Mouse (Mus musculus) gastrocnemius, adult 2 months (tissue): ENCODE data around the gene Hmgxb4. TPM values are rescaled to one million over a fixed set of nuclear protein-coding genes. Genes with fewer than 3 reads are reported as not detected.
"Not testable (repeated sequence)": the region's sequence is repeated elsewhere in the genome, so short reads cannot be mapped to it uniquely, and the experiment has no call there.

ENCODE experiments used
- DNase-seq: peaks from one replicate; pipeline ENCODE4 v3.0.0; 2022
- H3K27ac ChIP-seq: fragments of 200-600 bp; 2 replicates; pipeline ENCODE4 v1.8.1; 2022; ENCODE audit warnings: mild to moderate bottlenecking
- H3K4me3 ChIP-seq: fragments of 200-600 bp; 2 replicates; pipeline ENCODE4 v1.8.1; 2022; ENCODE audit warnings: mild to moderate bottlenecking, moderate library complexity
- CTCF ChIP-seq: fragments of 200-600 bp; IDR thresholded peaks from 2 replicates; pipeline ENCODE4 v1.8.1; 2022; ENCODE audit warnings: antibody characterized with exemption, mild to moderate bottlenecking, moderate library complexity
- intact Hi-C: fragments of 180-260 bp; cut with DNase I; formaldehyde crosslinking; loops from one replicate; pipeline ENCODE4 v1.15.1; 2025
- long read RNA-seq, 2 experiments: library from polyadenylated mRNA; stranded (forward); transcript quantifications; one replicate each; pipeline ENCODE4 v2.0.0; 2021
- total RNA-seq, 2 experiments: library from RNA; stranded (reverse); gene quantifications; 2 replicates each; pipeline ENCODE4 v1.2.3; 2021

The Hmgxb4 gene
- total RNA-seq: 1 to 10 TPM; 8.3 to 9.9 TPM
- long read RNA-seq, experiment 1, full-length matches to known transcripts: 6 of 8 reads
- long read RNA-seq, experiment 1, partial matches to known transcripts: 0 of 8 reads
- long read RNA-seq, experiment 1, other reads (novel, unspliced or antisense): 2 of 8 reads
- long read RNA-seq, experiment 2, full-length matches to known transcripts: 3 of 5 reads
- long read RNA-seq, experiment 2, partial matches to known transcripts: 0 of 5 reads
- long read RNA-seq, experiment 2, other reads (novel, unspliced or antisense): 2 of 5 reads

GRCm38 (mm10) chr8:74993081-74993474 lies at the start of gene Hmgxb4:
Gene Hmgxb4, plus strand, starts transcription at chr8:74993356.
- peak within 1 kb of the TSS; percentile 99 for H3K27ac ChIP-seq
- DNase-seq: no peak
- peak within 1 kb of the TSS; percentile 96 for H3K4me3 ChIP-seq
- TF ChIP-seq CTCF: no peak
- intact Hi-C loops: no loop called here

- Histone ChIP-seq H3K27ac (no peak overlapping the region), H3K4me3 (no peak overlapping the region)
- no peak for TF ChIP-seq CTCF
- intact Hi-C loops: no loop called here
- no peak for DNase-seq
Observed at GRCm38 (mm10) chr8:74949445-74949844, 43.7 kb upstream of the Hmgxb4 start.

GRCm38 (mm10) chr8:74963983-74964382 lies 29.2 kb upstream of the Hmgxb4 start:
- Histone ChIP-seq H3K4me3 (no peak overlapping the region), H3K27ac (no peak overlapping the region)
- no peak for DNase-seq
- no peak for TF ChIP-seq CTCF
- intact Hi-C loops: no loop called here

- intact Hi-C loops, H3K27ac ChIP-seq, H3K4me3 ChIP-seq, DNase-seq: not testable (repeated sequence)
Observed at GRCm38 (mm10) chr8:74970286-74970685, 22.9 kb upstream of the Hmgxb4 start.

- intact Hi-C loops: no loop called here
- no peak overlapping the region for H3K4me3 ChIP-seq
- no peak for TF ChIP-seq CTCF
- DNase-seq: no peak
- H3K27ac ChIP-seq: no peak overlapping the region
Observed at GRCm38 (mm10) chr8:74971636-74972035, 21.5 kb upstream of the Hmgxb4 start.

GRCm38 (mm10) chr8:74972322-74972883 lies 20.8 kb upstream of the Hmgxb4 start:
- intact Hi-C loops: no loop called here
- no peak overlapping the region for H3K4me3 ChIP-seq
- DNase-seq: no peak
- TF ChIP-seq CTCF: no peak
- no peak overlapping the region for H3K27ac ChIP-seq

- no peak overlapping the region for H3K4me3 ChIP-seq
- no peak overlapping the region for H3K27ac ChIP-seq
- no peak for TF ChIP-seq CTCF
- no peak for DNase-seq
- intact Hi-C loops: no loop called here
Observed at GRCm38 (mm10) chr8:74973121-74973869, 19.9 kb upstream of the Hmgxb4 start.

- TF ChIP-seq CTCF: no peak
- no peak for DNase-seq
- H3K27ac ChIP-seq: no peak overlapping the region
- no peak overlapping the region for H3K4me3 ChIP-seq
- intact Hi-C loops: no loop called here
Observed at GRCm38 (mm10) chr8:74973904-74974303, 19.3 kb upstream of the Hmgxb4 start.

GRCm38 (mm10) chr8:74977427-74977826 lies 15.7 kb upstream of the Hmgxb4 start:
- peak; percentile 21; the same call in 1 of the 2 replicates for TF ChIP-seq CTCF
- intact Hi-C loops: no loop called here

GRCm38 (mm10) chr8:74980060-74980710 lies 13.0 kb upstream of the Hmgxb4 start:
- Histone ChIP-seq H3K27ac (no peak overlapping the region), H3K4me3 (no peak overlapping the region)
- intact Hi-C loops: no loop called here
- no peak for TF ChIP-seq CTCF
- DNase-seq: no peak

More at GRCm38 (mm10) chr8:74977427-74977826, 15.7 kb upstream of the Hmgxb4 start:
- Histone ChIP-seq H3K4me3 (no peak overlapping the region), H3K27ac (no peak overlapping the region)
- DNase-seq: no peak

GRCm38 (mm10) chr8:74980711-74981062 lies 12.5 kb upstream of the Hmgxb4 start:
- TF ChIP-seq CTCF: peak; percentile 93
- Histone ChIP-seq H3K27ac (no peak overlapping the region), H3K4me3 (no peak overlapping the region)
- peak; percentile 51 for DNase-seq
- intact Hi-C loops: no loop called here

- H3K27ac ChIP-seq: no peak overlapping the region
- no peak overlapping the region for H3K4me3 ChIP-seq
- TF ChIP-seq CTCF: no peak
- DNase-seq: no peak
- intact Hi-C loops: no loop called here
Observed at GRCm38 (mm10) chr8:74981809-74982208, 11.3 kb upstream of the Hmgxb4 start.

GRCm38 (mm10) chr8:74987436-74987835 lies 5.7 kb upstream of the Hmgxb4 start:
- no peak overlapping the region for H3K4me3 ChIP-seq
- H3K27ac ChIP-seq: no peak overlapping the region
- TF ChIP-seq CTCF: no peak
- intact Hi-C loops: no loop called here
- DNase-seq: no peak
